In genomic region chr9:15309425-15309824, GRCm38 (mm10) we compare ENCODE assay signal across 14 mouse cellular contexts. TPM values are rescaled to one million over a fixed set of nuclear protein-coding genes. Genes with fewer than 3 reads are reported as not detected.
DNase-seq lines count a peak whose midpoint lies in the region; ATAC-seq and TF ChIP-seq lines count a peak whose summit lies in the region.
"Had no signal": no experiment of that assay in that cellular context is flagged by ENCODE, and none has a peak within 500 bp of the region (broad histone marks: within the 10 kb centered on the region; RNA-seq: fewer than 3 reads in every experiment).

No protein-coding gene starts in this region.

- ATAC-seq in hindbrain, embryonic 15.5 days (ENCODE audit: low FRiP score, low read depth) = no peak
- ATAC-seq in hindbrain, postnatal 0 days = no peak
- no peak for ATAC-seq in stomach, embryonic 14.5 days (ENCODE audit: insufficient number of reproducible peaks, insufficient read depth, low FRiP score, low read depth)
- ATAC-seq in stomach, postnatal 0 days (ENCODE audit: low FRiP score, low TSS enrichment) = no peak
- ATAC-seq in intestine, embryonic 16.5 days = no peak

- TF ChIP-seq CTCF in hindbrain, postnatal 0 days (IDR thresholded peaks at IDR 0.05; ENCODE audit: low read depth) = no peak
- no peak for TF ChIP-seq CTCF in stomach, postnatal 0 days (IDR thresholded peaks at IDR 0.05; ENCODE audit: low read depth)

- no peak for TF ChIP-seq EP300 in stomach, postnatal 0 days (optimal IDR thresholded peaks at IDR 0.05)

- H3K4me3 ChIP-seq in hindbrain, embryonic 15.5 days = no peak overlapping the region
- H3K4me3 ChIP-seq in hindbrain, postnatal 0 days (ENCODE audit: low read length) = no peak overlapping the region
- H3K4me3 ChIP-seq in stomach, embryonic 14.5 days (ENCODE audit: low read depth, low read length) = peak overlapping the region; percentile 3; the same call in 1 of the 2 replicates
- H3K4me3 ChIP-seq in stomach, postnatal 0 days (ENCODE audit: low read depth, low read length) = no peak overlapping the region
- no peak overlapping the region for H3K4me3 ChIP-seq in intestine, embryonic 16.5 days (ENCODE audit: low read length)
- H3K4me3 ChIP-seq: erythroblast, embryonic 14.5 days; megakaryocyte, embryonic 14.5 days had no signal

- H3K4me1 ChIP-seq in hindbrain, embryonic 15.5 days (replicated peaks) = peaks cover 46% of the 10 kb centered on the region
- H3K4me1 ChIP-seq in hindbrain, postnatal 0 days (ENCODE audit: insufficient read depth, low read length) = peaks cover 14% of the 10 kb centered on the region
- peaks cover 16% of the 10 kb centered on the region; the same call in 1 of the 2 replicates for H3K4me1 ChIP-seq in stomach, embryonic 14.5 days (ENCODE audit: control insufficient read depth, insufficient read depth, low read length)
- 0 out of 2 replicates have a peak, but pooled peaks cover 3% of the 10 kb centered on the region for H3K4me1 ChIP-seq in stomach, postnatal 0 days (replicated peaks; ENCODE audit: control insufficient read depth, insufficient read depth)
- H3K4me1 ChIP-seq in intestine, embryonic 16.5 days (ENCODE audit: control insufficient read depth, insufficient read depth, low read length) = peaks cover 21% of the 10 kb centered on the region

- H3K27ac ChIP-seq in hindbrain, embryonic 15.5 days (replicated peaks) = no peak overlapping the region
- no peak overlapping the region for H3K27ac ChIP-seq in hindbrain, postnatal 0 days
- no peak overlapping the region for H3K27ac ChIP-seq in stomach, embryonic 14.5 days (ENCODE audit: low read length)
- no peak overlapping the region for H3K27ac ChIP-seq in stomach, postnatal 0 days (replicated peaks)
- no peak overlapping the region for H3K27ac ChIP-seq in intestine, embryonic 16.5 days (ENCODE audit: low read length)

- H3K36me3 ChIP-seq in hindbrain, embryonic 15.5 days = peaks cover 54% of the 10 kb centered on the region
- peaks cover 37% of the 10 kb centered on the region for H3K36me3 ChIP-seq in hindbrain, postnatal 0 days (ENCODE audit: insufficient read depth, low read length)
- H3K36me3 ChIP-seq in stomach, embryonic 14.5 days (ENCODE audit: control insufficient read depth, insufficient read depth, low read length) = peaks cover 56% of the 10 kb centered on the region
- H3K36me3 ChIP-seq in stomach, postnatal 0 days (ENCODE audit: control insufficient read depth, insufficient read depth, low read length) = peaks cover 19% of the 10 kb centered on the region
- H3K36me3 ChIP-seq in intestine, embryonic 16.5 days (ENCODE audit: control insufficient read depth, insufficient read depth, low read length) = peaks cover 13% of the 10 kb centered on the region; the same call in 1 of the 2 replicates

- DNase-seq in hindbrain, postnatal 0 days (ENCODE audit: low spot score) = no peak
- DNase-seq in stomach, postnatal 0 days (ENCODE audit: low spot score) = no peak
- DNase-seq in left cerebral cortex, adult 9 months (ENCODE audit: low spot score in 2 of 2) = no peak
- no peak for DNase-seq in adrenal gland, postnatal 10 days
- DNase-seq: adrenal gland, postnatal 25 days; cerebellum, adult 8-10 months; gastrocnemius, postnatal 36 days; kidney, adult 18-20 months; thymus, postnatal 36 days had no signal

- H3K9ac ChIP-seq in hindbrain, embryonic 15.5 days = no peak overlapping the region
- H3K9ac ChIP-seq in hindbrain, postnatal 0 days (replicated peaks; ENCODE audit: low read length) = no peak overlapping the region
- H3K9ac ChIP-seq in stomach, embryonic 14.5 days (replicated peaks; ENCODE audit: low read depth, low read length) = no peak overlapping the region
- no peak overlapping the region for H3K9ac ChIP-seq in stomach, postnatal 0 days (ENCODE audit: low read length)
- H3K9ac ChIP-seq in intestine, embryonic 16.5 days (ENCODE audit: low read depth, low read length) = no peak overlapping the region

- H3K27me3 ChIP-seq in hindbrain, embryonic 15.5 days = no peaks in the 10 kb centered on the region
- no peaks in the 10 kb centered on the region for H3K27me3 ChIP-seq in hindbrain, postnatal 0 days (ENCODE audit: insufficient read depth, low read length)
- H3K27me3 ChIP-seq in stomach, embryonic 14.5 days (ENCODE audit: control insufficient read depth, insufficient read depth, low read length) = no peaks in the 10 kb centered on the region
- no peaks in the 10 kb centered on the region for H3K27me3 ChIP-seq in stomach, postnatal 0 days (ENCODE audit: control insufficient read depth, insufficient read depth, low read length)
- H3K27me3 ChIP-seq in intestine, embryonic 16.5 days (replicated peaks; ENCODE audit: control insufficient read depth, insufficient read depth, low read length) = no peaks in the 10 kb centered on the region
- H3K27me3 ChIP-seq: megakaryocyte, embryonic 14.5 days had no signal

- H3K9me3 ChIP-seq in hindbrain, embryonic 15.5 days = no peaks in the 10 kb centered on the region
- no peaks in the 10 kb centered on the region for H3K9me3 ChIP-seq in hindbrain, postnatal 0 days (ENCODE audit: low read length)
- no peaks in the 10 kb centered on the region for H3K9me3 ChIP-seq in stomach, embryonic 14.5 days (ENCODE audit: control insufficient read depth, low read depth, low read length)
- no peaks in the 10 kb centered on the region for H3K9me3 ChIP-seq in stomach, postnatal 0 days (ENCODE audit: control insufficient read depth, low read length)
- no peaks in the 10 kb centered on the region for H3K9me3 ChIP-seq in intestine, embryonic 16.5 days (ENCODE audit: control insufficient read depth, low read length)
- H3K9me3 ChIP-seq: megakaryocyte, embryonic 14.5 days had no signal

- H3K4me2 ChIP-seq in hindbrain, embryonic 15.5 days = 0 out of 2 replicates have a peak overlapping the region, but pooled peaks have one; percentile 16
- H3K4me2 ChIP-seq in hindbrain, postnatal 0 days (ENCODE audit: low read depth, low read length) = no peak overlapping the region
- peak overlapping the region; percentile 29 for H3K4me2 ChIP-seq in stomach, embryonic 14.5 days (replicated peaks; ENCODE audit: low read depth, low read length)
- no peak overlapping the region for H3K4me2 ChIP-seq in stomach, postnatal 0 days (replicated peaks; ENCODE audit: low read depth)
- H3K4me2 ChIP-seq in intestine, embryonic 16.5 days (ENCODE audit: low read depth, low read length) = peak overlapping the region; percentile 23; the same call in 1 of the 2 replicates

- WGBS in hindbrain, embryonic 15.5 days = 78% methylated on average over 4 of the region's 4 CpGs
- WGBS in hindbrain, postnatal 0 days = 76% methylated on average over 4 of the region's 4 CpGs
- 48% methylated on average over 4 of the region's 4 CpGs for WGBS in stomach, embryonic 14.5 days
- 26% methylated on average over 4 of the region's 4 CpGs for WGBS in stomach, postnatal 0 days
- 50% methylated on average over 4 of the region's 4 CpGs for WGBS in intestine, embryonic 16.5 days

RNA-seq across cellular contexts. Expression of gene 4931406C07Rik, which starts 3.2 kb away (rescaled TPM):
- 14.5 and 15.7 TPM in 2 replicates for polyA plus RNA-seq in hindbrain, embryonic 15.5 days (2015; fragmentation: Nextera tagmentation; extraction: Ambion mirVana)
- total RNA-seq in hindbrain, postnatal 0 days (2014; rRNA removed) = 11.0 and 11.1 TPM in 2 replicates
- 14.8 and 15.7 TPM in 2 replicates for polyA plus RNA-seq in hindbrain, postnatal 0 days (2015; fragmentation: Nextera tagmentation; extraction: Ambion mirVana)
- polyA plus RNA-seq in stomach, embryonic 14.5 days (2014; fragmentation: Nextera tagmentation; extraction: Ambion mirVana) = 9.8 and 10.3 TPM in 2 replicates
- 6.6 and 6.7 TPM in 2 replicates for polyA plus RNA-seq in stomach, postnatal 0 days (2015; fragmentation: Nextera tagmentation; extraction: Ambion mirVana)
- polyA plus RNA-seq in intestine, embryonic 16.5 days (2015; fragmentation: Nextera tagmentation; extraction: Ambion mirVana) = 8.5 and 9.3 TPM in 2 replicates
- total RNA-seq in adrenal gland, postnatal 10 days (2021) = 100 to 1,000 TPM; 126 to 134 TPM

RNA-seq across cellular contexts. Expression of gene Taf1d, which starts 3.4 kb away (rescaled TPM):
- 43.9 and 48.5 TPM in 2 replicates for polyA plus RNA-seq in hindbrain, embryonic 15.5 days (2015; fragmentation: Nextera tagmentation; extraction: Ambion mirVana)
- total RNA-seq in hindbrain, postnatal 0 days (2014; rRNA removed) = 34.6 and 72.7 TPM in 2 replicates
- polyA plus RNA-seq in hindbrain, postnatal 0 days (2015; fragmentation: Nextera tagmentation; extraction: Ambion mirVana) = 46.3 and 54.9 TPM in 2 replicates
- polyA plus RNA-seq in stomach, embryonic 14.5 days (2014; fragmentation: Nextera tagmentation; extraction: Ambion mirVana) = 84.8 and 96.8 TPM in 2 replicates
- polyA plus RNA-seq in stomach, postnatal 0 days (2015; fragmentation: Nextera tagmentation; extraction: Ambion mirVana) = 39.1 and 41.1 TPM in 2 replicates
- 53.0 and 56.9 TPM in 2 replicates for polyA plus RNA-seq in intestine, embryonic 16.5 days (2015; fragmentation: Nextera tagmentation; extraction: Ambion mirVana)
- total RNA-seq in adrenal gland, postnatal 10 days (2021) = 100 to 1,000 TPM in 1 of 2 experiments, 10 to 100 TPM in 1; 97.2 to 112 TPM

RNA-seq across cellular contexts. Expression of gene Med17, which starts 29.7 kb away (rescaled TPM):
- 32.0 and 34.0 TPM in 2 replicates for polyA plus RNA-seq in hindbrain, embryonic 15.5 days (2015; fragmentation: Nextera tagmentation; extraction: Ambion mirVana)
- total RNA-seq in hindbrain, postnatal 0 days (2014; rRNA removed) = 21.9 and 28.8 TPM in 2 replicates
- 19.0 and 22.1 TPM in 2 replicates for polyA plus RNA-seq in hindbrain, postnatal 0 days (2015; fragmentation: Nextera tagmentation; extraction: Ambion mirVana)
- polyA plus RNA-seq in stomach, embryonic 14.5 days (2014; fragmentation: Nextera tagmentation; extraction: Ambion mirVana) = 39.8 and 43.1 TPM in 2 replicates
- polyA plus RNA-seq in stomach, postnatal 0 days (2015; fragmentation: Nextera tagmentation; extraction: Ambion mirVana) = 18.5 and 20.0 TPM in 2 replicates
- 26.6 and 27.4 TPM in 2 replicates for polyA plus RNA-seq in intestine, embryonic 16.5 days (2015; fragmentation: Nextera tagmentation; extraction: Ambion mirVana)
- total RNA-seq in adrenal gland, postnatal 10 days (2021) = 10 to 100 TPM; 32.9 to 33.2 TPM

RNA-seq across cellular contexts. Expression of gene Cep295, which starts 48.2 kb away (rescaled TPM):
- polyA plus RNA-seq in hindbrain, embryonic 15.5 days (2015; fragmentation: Nextera tagmentation; extraction: Ambion mirVana) = 12.3 and 12.7 TPM in 2 replicates
- total RNA-seq in hindbrain, postnatal 0 days (2014; rRNA removed) = 16.6 and 18.6 TPM in 2 replicates
- 10.0 and 10.3 TPM in 2 replicates for polyA plus RNA-seq in hindbrain, postnatal 0 days (2015; fragmentation: Nextera tagmentation; extraction: Ambion mirVana)
- 25.6 and 26.6 TPM in 2 replicates for polyA plus RNA-seq in stomach, embryonic 14.5 days (2014; fragmentation: Nextera tagmentation; extraction: Ambion mirVana)
- polyA plus RNA-seq in stomach, postnatal 0 days (2015; fragmentation: Nextera tagmentation; extraction: Ambion mirVana) = 4.4 and 4.6 TPM in 2 replicates
- 8.0 and 9.6 TPM in 2 replicates for polyA plus RNA-seq in intestine, embryonic 16.5 days (2015; fragmentation: Nextera tagmentation; extraction: Ambion mirVana)
- total RNA-seq in adrenal gland, postnatal 10 days (2021) = 10 to 100 TPM; 12.4 to 18.6 TPM

Comparison
In these comparisons a context has a peak if more than half of its experiments do, and no peak if none do; other contexts are left out.
1. H3K4me2 ChIP-seq: peak in hindbrain, embryonic 15.5 days (single experiment), stomach, embryonic 14.5 days (single experiment) and intestine, embryonic 16.5 days (single experiment); none in hindbrain, postnatal 0 days (single experiment) and stomach, postnatal 0 days (single experiment).